Mouse (Mus musculus): ENCODE data around the gene Kif2c.

Gene Kif2c

GRCm38 (mm10) chr4:117181863-117182758 is at the start of gene Kif2c:
TSS of gene Kif2c (minus strand) at chr4:117182639.
- DNase-seq (ENCODE audit: inconsistent age in 2 of 2, low spot score in 1 of 2), result peak; percentile 91 to 97

DNA sequence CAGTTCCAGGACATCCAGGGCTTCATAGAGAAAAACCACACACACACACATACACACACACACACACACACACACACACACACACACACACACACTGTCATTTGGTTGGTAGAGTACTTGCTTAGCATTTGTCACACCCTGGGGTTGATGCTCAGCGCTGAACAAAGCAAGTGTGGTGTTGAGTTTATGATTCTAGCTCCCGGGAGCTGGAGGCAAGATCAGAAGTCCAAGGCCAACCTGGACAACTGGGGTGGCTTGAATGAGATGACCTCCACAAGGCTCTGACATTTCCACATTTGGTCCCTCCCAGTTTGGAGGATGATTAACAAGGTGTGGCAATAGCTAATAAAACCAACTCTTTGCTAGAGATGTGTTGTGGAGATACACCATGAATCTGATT is 48.8 kb upstream of the Kif2c start:
- DNase-seq (ENCODE audit: inconsistent age in 2 of 2, low spot score in 1 of 2), result peak in 1 of 2 experiments; percentile 74

DNA sequence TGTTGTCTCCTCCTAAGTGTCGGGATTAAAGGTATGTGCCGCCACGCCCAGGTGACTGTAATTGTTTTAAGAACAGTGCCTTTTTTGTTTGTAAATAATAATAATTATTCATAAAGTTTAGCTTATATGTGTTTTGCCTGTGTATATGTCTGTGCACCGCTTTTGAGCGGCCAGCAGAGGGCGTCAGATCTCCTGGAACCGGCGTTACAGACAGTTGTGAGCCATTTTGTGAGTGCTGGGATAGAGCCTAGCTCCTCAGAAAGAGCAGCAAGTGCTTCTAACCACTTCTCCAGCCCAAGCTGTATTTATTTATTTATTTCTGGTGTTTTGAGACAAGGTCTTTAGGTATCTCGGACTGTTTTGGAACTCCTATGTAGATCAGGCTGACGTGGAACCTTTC is 47.9 kb upstream of the Kif2c start:
- DNase-seq (ENCODE audit: inconsistent age in 2 of 2, low spot score in 1 of 2), result peak; percentile 25 to 47

DNA sequence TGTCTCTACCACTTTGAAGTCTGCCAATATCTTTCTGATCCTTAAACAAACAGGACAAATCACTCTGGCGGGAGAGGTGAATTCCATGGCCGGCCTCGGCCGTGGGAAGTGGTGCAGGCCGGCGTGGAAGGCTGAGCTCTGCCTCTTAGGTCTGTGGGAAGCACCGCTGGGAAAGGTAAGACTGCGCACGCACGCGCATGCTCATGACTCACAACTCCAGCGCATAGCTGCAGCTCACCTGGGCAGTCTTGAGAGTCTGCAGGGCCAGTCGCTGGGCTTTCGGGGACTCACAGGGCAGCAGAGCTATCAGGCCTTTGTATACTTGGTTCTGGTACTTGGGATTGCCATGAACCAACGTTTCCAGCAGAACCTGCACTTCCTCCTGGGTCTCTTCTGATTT is 47.2 kb upstream of the Kif2c start:
- DNase-seq (ENCODE audit: inconsistent age in 2 of 2, low spot score in 1 of 2), result no peak

GRCm38 (mm10) chr4:117225250-117225649 is 42.8 kb upstream of the Kif2c start:
- no peak for DNase-seq (ENCODE audit: inconsistent age in 2 of 2, low spot score in 1 of 2)

GRCm38 (mm10) chr4:117224122-117224521 is 41.7 kb upstream of the Kif2c start:
- DNase-seq (ENCODE audit: inconsistent age in 2 of 2, low spot score in 1 of 2), result no peak

DNA sequence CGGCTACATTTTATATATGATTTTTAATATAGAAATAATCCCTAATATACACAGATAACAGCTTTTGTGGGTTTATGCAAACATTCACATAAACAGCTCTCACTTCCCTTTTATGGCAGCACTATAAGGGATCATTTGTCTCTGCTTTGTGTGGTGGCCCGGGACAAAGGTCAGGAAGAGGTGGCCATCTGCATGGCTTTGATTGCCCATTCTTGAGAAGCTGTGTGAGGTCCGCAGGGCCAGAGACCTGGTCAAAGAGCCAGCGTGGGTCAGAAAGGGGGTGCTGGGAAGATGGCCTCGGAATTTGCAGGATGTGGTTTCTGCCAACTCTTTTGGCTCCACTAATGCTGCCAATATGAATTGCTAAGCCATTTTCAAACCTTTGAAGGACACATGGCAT is 40.6 kb upstream of the Kif2c start:
- DNase-seq (ENCODE audit: inconsistent age in 2 of 2, low spot score in 1 of 2), result no peak

- no peak for DNase-seq (ENCODE audit: inconsistent age in 2 of 2, low spot score in 1 of 2)
These were observed 39.4 kb upstream of the Kif2c start for GRCm38 (mm10) chr4:117221836-117222235.

DNA sequence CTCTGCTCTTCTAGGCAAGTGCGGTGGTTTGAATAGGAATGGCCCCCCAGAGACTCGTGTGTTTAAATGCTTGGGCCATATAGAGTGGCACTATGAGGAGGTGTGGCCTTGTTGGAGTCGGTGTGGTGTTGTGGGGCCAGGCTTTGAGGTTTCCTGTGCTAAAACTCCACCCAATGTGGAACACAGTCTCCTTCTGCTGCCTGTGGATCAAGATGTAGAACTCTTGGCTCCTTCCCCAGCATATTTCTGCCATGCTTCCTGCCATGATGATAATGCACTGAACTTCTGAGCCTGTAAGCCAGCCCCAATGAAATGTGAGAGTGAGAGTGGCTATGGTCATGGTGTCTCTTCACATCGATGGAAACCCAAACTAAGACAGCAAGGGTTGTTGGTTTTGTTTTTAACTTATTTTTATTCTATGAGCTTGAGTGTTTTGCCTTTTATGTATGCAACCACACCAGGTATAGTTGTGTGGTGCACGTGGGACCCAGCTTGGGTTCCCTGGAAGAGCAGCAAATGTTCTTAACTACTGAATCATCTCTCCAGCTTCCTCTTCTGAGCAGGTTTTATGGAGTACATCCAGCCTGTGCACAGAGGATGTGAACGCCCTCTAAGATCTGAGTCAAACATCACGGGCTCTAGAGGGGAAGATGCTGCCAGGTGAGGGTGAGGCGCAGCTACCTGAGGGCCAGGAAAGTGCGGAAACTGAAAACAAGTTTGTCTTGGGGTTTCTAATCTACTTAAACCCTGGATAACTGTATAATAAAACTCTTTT is 38.5 kb upstream of the Kif2c start:
- DNase-seq (ENCODE audit: inconsistent age in 2 of 2, low spot score in 1 of 2), result no peak

DNA sequence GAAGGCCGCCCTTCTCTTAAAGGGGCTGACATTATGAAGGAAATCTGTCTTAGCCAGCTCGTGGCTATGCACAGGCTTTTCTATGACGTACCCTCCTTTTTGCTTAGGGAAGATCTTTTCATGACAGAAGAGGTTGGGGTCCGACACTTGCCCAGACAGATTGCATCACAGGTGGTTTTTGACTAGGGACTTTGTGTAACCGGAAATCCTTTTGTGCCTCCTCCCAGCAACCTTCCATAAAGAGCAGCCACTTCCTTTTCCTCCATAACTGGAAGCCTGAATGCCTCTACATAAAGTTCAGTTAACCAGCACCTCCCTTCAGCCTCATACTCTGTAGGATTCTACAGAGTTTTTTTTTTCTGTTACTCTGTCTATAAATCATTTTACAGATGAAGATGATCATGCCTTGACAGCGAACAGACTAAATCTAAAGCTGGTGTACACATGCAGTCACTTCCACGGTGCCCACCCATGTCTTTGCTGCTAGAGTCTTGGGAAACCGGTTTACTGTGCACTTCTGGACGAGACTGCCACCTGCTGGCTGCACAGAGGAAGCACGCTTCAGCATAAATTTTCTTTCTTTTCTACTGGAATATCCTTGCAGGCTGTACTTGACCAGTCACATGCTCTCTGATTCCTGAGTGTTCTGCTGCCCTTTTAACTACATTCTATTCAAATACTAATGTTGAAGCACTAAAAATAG is 36.2 kb upstream of the Kif2c start:
- DNase-seq (ENCODE audit: inconsistent age in 2 of 2, low spot score in 1 of 2), result peak; percentile 51 to 75

DNA sequence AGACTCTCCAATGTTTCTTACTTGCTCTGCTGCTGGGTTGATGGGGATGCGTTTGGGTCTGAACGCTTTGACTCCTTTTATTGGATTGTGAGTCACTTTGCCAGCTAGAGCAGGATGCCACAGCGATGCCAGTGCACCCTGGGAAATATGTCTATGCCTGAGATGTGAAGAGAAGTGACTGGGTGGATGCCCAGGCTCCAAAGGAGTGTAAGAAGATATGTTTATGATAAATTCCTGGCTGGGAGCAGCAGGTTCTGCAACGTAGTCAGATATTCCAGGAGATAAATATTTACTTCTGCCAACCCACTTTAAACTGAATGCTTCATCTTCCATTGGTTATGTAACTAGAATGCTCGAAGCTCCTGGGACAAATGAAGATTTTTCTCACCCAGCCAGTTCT is 34.6 kb upstream of the Kif2c start:
- no peak for DNase-seq (ENCODE audit: inconsistent age in 2 of 2, low spot score in 1 of 2)

- no peak for DNase-seq (ENCODE audit: inconsistent age in 2 of 2, low spot score in 1 of 2)
These were observed 31.8 kb upstream of the Kif2c start for GRCm38 (mm10) chr4:117214250-117214649.

DNA sequence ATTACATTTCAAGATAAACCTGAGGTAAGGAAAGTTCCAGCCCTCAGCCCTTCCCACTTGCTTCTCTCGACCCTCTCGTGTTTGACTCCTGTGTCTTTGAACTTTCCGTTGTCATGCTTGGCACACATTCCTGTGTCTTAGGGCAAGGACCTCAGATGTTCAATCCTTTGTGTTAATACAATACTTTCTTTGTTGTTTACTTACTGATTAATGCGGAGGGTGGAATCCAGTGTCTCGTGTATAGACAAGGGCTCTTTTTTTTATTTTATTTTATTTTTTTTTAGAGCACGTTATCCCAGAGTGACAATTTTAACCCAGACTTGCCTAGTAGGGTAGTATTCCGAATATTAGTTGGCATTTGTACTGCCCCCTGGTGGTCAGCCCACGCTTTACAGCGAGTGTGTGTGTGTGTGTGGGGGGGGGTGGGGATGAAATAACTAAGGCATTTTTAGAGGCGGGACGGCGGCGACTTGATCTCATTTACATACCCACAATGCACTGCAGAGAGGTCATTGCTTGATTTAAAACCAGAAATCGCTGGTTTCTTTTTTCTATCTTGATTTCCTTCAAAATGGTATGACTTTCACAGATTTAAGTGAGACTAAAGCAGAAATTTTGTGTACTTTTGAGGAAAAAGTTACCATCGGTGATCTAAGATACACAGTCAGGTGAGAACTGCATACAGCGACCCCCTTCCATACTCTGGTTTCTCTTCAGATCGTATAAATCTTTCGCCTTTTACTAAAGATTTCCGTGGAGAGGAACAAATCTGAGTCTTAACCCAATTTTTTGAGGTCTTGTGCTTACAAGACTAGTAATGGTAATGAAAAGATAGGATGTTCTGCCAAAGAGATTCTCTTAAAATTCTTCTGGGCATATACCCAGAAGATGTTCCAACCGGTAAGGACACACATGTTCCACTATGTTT is 28.0 kb upstream of the Kif2c start:
- DNase-seq (ENCODE audit: inconsistent age in 2 of 2, low spot score in 1 of 2), result peak; percentile 81 to 92

GRCm38 (mm10) chr4:117209592-117209991 is 27.2 kb upstream of the Kif2c start:
- DNase-seq (ENCODE audit: inconsistent age in 2 of 2, low spot score in 1 of 2), result no peak

DNA sequence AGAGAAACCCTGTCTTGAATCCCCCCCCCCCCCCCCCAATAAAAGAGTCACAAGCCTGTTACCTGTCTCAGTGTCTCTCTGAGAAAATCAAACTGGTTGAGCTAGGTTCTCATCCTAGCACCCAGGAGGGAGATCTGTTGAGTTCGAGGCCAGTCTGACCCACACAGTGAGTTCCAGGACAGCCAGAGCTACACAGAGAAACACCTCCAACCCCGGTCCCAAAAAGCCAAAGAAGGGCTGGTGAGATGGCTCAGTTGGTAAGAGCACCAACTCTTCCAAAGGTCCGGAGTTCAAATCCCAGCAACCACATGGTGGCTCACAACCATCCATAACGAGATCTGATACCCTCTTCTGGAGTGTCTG is 20.5 kb upstream of the Kif2c start:
- DNase-seq (ENCODE audit: inconsistent age in 2 of 2, low spot score in 1 of 2), result no peak

DNA sequence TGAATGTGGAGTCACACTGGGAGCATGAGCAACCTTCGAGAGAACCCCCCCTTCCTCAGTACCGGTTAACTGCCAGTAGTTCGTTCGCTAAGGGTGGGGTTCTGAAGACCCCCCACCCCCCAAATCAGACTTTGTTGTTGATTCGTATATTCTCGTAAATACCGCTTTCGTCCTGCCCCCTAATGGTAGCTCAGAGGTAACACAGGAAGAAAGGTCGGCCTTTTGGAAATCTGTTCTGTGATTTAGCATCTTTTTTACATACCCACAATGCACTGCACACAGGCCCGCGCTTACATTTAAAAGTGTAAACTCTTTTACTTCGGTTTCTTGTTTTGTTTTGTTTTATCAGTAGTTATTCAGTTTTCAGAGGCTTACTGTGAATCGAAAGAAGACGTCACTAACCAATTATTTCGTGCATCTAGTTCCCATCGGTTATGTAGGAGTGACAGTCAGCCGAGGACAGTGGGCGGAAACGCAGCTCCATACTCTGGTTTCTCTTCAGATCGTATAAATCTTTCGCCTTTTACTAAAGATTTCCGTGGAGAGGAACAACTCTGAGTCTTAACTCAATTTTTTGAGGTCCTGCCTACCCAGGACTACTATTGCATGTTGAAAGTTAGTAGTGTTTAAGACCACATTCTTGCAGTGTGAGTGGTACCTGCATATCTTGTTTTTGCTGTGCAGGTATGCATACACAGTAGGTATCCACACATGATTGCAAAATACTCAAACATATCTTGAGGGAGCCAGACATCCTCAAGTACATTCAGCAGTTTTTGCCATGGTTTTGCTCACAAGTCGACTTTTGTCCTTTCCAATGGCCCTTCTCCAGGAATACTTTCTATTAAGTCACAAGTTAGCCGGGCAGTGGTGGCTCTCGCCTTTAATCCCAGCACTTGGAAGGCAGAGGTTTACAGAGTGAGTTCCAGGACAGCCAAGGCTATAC is 19.9 kb upstream of the Kif2c start:
- peak; percentile 51 to 87 for DNase-seq (ENCODE audit: inconsistent age in 2 of 2, low spot score in 1 of 2)

GRCm38 (mm10) chr4:117191804-117192203 is 9.4 kb upstream of the Kif2c start:
- DNase-seq (ENCODE audit: inconsistent age in 2 of 2, low spot score in 1 of 2), result no peak

GRCm38 (mm10) chr4:117190660-117191059 is 8.2 kb upstream of the Kif2c start:
- DNase-seq (ENCODE audit: inconsistent age in 2 of 2, low spot score in 1 of 2), result no peak

GRCm38 (mm10) chr4:117189856-117190543 is 7.6 kb upstream of the Kif2c start:
- peak; percentile 18 to 65 for DNase-seq (ENCODE audit: inconsistent age in 2 of 2, low spot score in 1 of 2)
